Mouse (Mus musculus): ENCODE results near the gene Hpgds. TPM values are rescaled to one million over a fixed set of nuclear protein-coding genes. Genes with fewer than 3 reads are reported as not detected.

Hpgds gene
- total RNA-seq (2023) = 10 to 100 TPM; 25.8 to 34.2 TPM

DNA sequence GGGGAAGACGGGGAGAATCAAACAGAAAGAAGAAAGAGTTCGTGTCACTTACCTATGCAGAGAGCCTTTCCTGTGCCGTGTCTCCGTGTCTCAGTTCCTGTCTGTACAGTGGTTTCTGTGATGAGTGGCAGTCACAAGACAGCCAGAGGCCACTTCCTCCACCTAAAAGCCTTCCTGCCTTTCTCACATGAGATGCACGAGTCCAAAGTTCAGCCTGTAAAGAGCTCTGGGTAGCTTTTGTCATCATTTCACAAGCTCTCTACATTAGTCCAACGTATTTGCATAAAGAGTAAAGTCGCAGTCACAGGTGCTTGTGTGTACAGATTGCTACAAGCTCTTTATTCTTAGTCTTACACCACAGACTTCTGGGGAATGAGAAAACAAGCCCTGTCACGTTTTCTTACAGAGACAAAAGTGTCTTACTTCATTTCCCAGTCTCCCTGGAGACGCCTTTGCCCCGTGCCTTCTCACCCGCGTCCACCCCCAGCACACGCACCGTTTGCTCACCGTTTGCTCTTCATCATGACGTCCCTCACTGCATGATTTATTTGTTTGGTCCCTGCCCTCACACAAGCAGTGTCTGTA, at the start of gene Hpgds:
Gene Hpgds (minus strand): TSS at position 288 of the 585 bp plus-strand sequence.

Other genes with a start within 250 kb of the Hpgds start
- 10 to 100 TPM; 36.1 to 43.2 TPM for gene Smarcad1, start 102.3 kb downstream of the Hpgds start, total RNA-seq (2023)
- gene C130060K24Rik, start 236.2 kb upstream of the Hpgds start, total RNA-seq (2023) = not detected